Mouse (Mus musculus) brain, adult 2 months (tissue): ENCODE results near the gene Gm11757.
"Not testable (repeated sequence)": the region's sequence is repeated elsewhere in the genome, so short reads cannot be mapped to it uniquely, and the experiment has no call there.

Experiments
- DNase-seq: peaks from one replicate; pipeline ENCODE4 v3.0.0; 2011; ENCODE audit warnings: low read depth, low spot score

The Gm11757 gene

GRCm38 (mm10) chr4:73891012-73891411, at the start of gene Gm11757:
Gene Gm11757, minus strand, starts transcription at chr4:73891112.
- not testable (repeated sequence) for DNase-seq

GRCm38 (mm10) chr4:73920660-73921059, 29.7 kb upstream of the Gm11757 start, which contains the start of gene Gm11756:
Gene Gm11756, minus strand, starts transcription at chr4:73920760.
- not testable (repeated sequence) for DNase-seq

- not testable (repeated sequence) for DNase-seq
Measured at GRCm38 (mm10) chr4:73905853-73906252, 14.9 kb upstream of the Gm11757 start, which contains the start of gene Gm13871. Gene Gm13871, minus strand, starts transcription at chr4:73905953.

- DNase-seq, result not testable (repeated sequence)
Measured at GRCm38 (mm10) chr4:73876166-73876565, 14.7 kb downstream of the Gm11757 start, which contains the start of gene Gm11758. Gene Gm11758, minus strand, starts transcription at chr4:73876266.
